Mouse (Mus musculus) left cerebral cortex, adult 2 months (tissue): ENCODE measurements around the gene Olfr1018. TPM values are rescaled to one million over a fixed set of nuclear protein-coding genes. Genes with fewer than 3 reads are reported as not detected.

Experiments
- DNase-seq, 2 experiments: peaks; one replicate each; pipeline ENCODE4 v3.0.0; 2021 to 2022; ENCODE audit warnings: low spot score in 2 of 2, mixed read lengths in 1 of 2; ENCODE audit errors: extremely low spot score in 1 of 2
- H3K27ac ChIP-seq: fragments of 200-600 bp; 2 replicates; pipeline ENCODE4 v1.8.1; 2022
- H3K4me3 ChIP-seq: fragments of 200-600 bp; 2 replicates; pipeline ENCODE4 v1.8.1; 2022
- CTCF ChIP-seq: fragments of 200-600 bp; IDR thresholded peaks from 2 replicates; pipeline ENCODE4 v1.8.1; 2022; ENCODE audit warnings: antibody characterized with exemption, mild to moderate bottlenecking, moderate library complexity
- intact Hi-C: fragments of 180-260 bp; cut with DNase I; formaldehyde crosslinking; loops from one replicate; pipeline ENCODE4 v1.15.1; 2025
- long read RNA-seq, 2 experiments: library from polyadenylated mRNA; stranded (forward); transcript quantifications; one replicate each; pipeline ENCODE4 v2.0.0; 2021; ENCODE audit warnings: borderline mapping rate in 2 of 2
- total RNA-seq, 2 experiments: library from RNA; stranded (reverse); gene quantifications; 2 replicates each; pipeline ENCODE4 v1.2.3; 2021

Olfr1018 gene
- total RNA-seq, result not detected
- long read RNA-seq, experiment 1, result 0 reads
- long read RNA-seq, experiment 2, result 0 reads

DNA sequence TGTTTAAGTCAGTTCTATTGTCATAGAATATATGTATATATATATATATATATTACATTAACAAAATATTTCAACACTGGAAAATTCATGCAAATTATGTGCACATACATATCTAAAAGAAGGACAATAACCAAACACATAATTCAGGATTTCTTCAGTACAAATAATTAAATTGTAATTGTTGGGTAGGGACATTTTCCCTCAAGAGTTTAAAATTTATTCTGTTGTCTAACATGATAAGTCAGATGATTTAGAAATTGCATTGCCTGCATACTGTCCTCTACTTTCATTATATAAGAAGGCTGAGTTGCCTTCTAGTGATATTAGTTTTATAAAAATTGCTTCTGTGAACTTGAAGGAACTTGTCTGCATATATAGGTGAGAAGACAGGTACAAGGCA lies at the start of gene Olfr1018:
TSS of gene Olfr1018 (plus strand) at position 301 of the 400 bp plus-strand sequence.
- Histone ChIP-seq H3K4me3 (no peak within 1 kb of the TSS), H3K27ac (no peak within 1 kb of the TSS)
- DNase-seq, result no peak
- intact Hi-C loops, result no loop called here
- TF ChIP-seq CTCF, result no peak

- H3K27ac ChIP-seq, result no peak within 1 kb of the TSS
- no peak for TF ChIP-seq CTCF
- no peak for DNase-seq
- intact Hi-C loops, result no loop called here
- H3K4me3 ChIP-seq, result no peak within 1 kb of the TSS
Observed at GRCm38 (mm10) chr2:85772413-85772812, 45.9 kb upstream of the Olfr1018 start, which contains the start of gene Olfr1014. TSS of gene Olfr1014 (plus strand) at chr2:85772713.

DNA sequence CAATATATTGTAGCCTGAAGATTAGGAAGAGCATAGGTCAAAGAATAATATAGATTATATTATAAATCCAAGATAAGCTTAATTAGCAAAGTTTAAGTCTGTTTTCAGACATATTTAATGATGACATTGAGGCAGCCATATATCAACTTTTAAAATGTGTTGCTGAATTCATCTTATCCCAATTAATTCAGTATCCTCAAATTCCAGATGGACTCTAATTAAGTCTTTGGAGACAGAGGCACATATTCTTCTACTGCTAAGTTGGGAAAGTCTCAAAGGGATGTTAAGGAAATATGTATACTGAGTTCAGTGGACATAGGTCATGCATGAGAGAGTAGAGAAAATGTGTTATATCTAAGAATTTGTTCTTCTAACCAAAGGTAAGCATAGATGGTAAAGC lies 36.6 kb upstream of the Olfr1018 start, which contains the start of gene Olfr1015:
TSS of gene Olfr1015 (plus strand) at position 301 of the 400 bp plus-strand sequence.
- Histone ChIP-seq H3K27ac (no peak within 1 kb of the TSS), H3K4me3 (no peak within 1 kb of the TSS)
- intact Hi-C loops, result no loop called here
- no peak for TF ChIP-seq CTCF
- DNase-seq, result no peak

GRCm38 (mm10) chr2:85792331-85792730 lies 25.9 kb upstream of the Olfr1018 start:
- no peak for DNase-seq
- no peak for TF ChIP-seq CTCF
- H3K4me3 ChIP-seq, result no peak overlapping the region
- H3K27ac ChIP-seq, result no peak overlapping the region
- intact Hi-C loops, result no loop called here

GRCm38 (mm10) chr2:85802444-85802843 lies 15.8 kb upstream of the Olfr1018 start, which contains the start of gene Olfr1016:
TSS of gene Olfr1016 (minus strand) at chr2:85802544.
- no peak for TF ChIP-seq CTCF
- H3K4me3 ChIP-seq, result no peak within 1 kb of the TSS
- intact Hi-C loops, result no loop called here
- no peak within 1 kb of the TSS for H3K27ac ChIP-seq
- DNase-seq, result no peak

- intact Hi-C loops, result no loop called here
Observed at GRCm38 (mm10) chr2:85804501-85804900, 13.8 kb upstream of the Olfr1018 start.

DNA sequence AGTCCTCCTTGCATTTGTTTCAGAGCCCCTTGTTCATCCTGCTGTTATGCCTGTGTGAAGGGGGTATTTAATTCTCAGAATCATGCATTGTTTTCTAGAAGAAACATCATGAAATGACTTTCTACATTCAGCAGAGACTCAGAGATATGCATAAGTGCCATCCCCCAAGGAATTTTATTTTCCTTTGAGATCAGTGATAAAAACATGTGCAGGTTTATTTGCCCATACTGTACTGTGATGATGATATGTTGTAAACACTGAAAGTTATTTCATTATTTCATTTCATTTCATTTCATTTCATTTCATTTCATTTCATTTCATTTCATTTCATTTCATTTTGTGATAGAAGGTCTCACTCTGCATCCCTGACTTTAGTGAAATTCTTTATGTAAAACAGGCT lies 27.1 kb downstream of the Olfr1018 start, which contains the start of gene Olfr1019:
TSS of gene Olfr1019 (minus strand) at position 101 of the 400 bp plus-strand sequence.
- no peak for DNase-seq
- TF ChIP-seq CTCF, result no peak
- intact Hi-C loops, result no loop called here
- no peak within 1 kb of the TSS for H3K27ac ChIP-seq
- H3K4me3 ChIP-seq, result no peak within 1 kb of the TSS

More at GRCm38 (mm10) chr2:85804501-85804900, 13.8 kb upstream of the Olfr1018 start:
- no peak for TF ChIP-seq CTCF
- DNase-seq, result no peak
- Histone ChIP-seq H3K27ac (no peak overlapping the region), H3K4me3 (no peak overlapping the region)

- H3K27ac ChIP-seq, result no peak within 1 kb of the TSS
- TF ChIP-seq CTCF, result no peak
- intact Hi-C loops, result no loop called here
- DNase-seq, result no peak
- H3K4me3 ChIP-seq, result no peak within 1 kb of the TSS
Observed at GRCm38 (mm10) chr2:85846730-85847129, 28.5 kb downstream of the Olfr1018 start, which contains the start of gene Olfr1020. TSS of gene Olfr1020 (plus strand) at chr2:85847030.

DNA sequence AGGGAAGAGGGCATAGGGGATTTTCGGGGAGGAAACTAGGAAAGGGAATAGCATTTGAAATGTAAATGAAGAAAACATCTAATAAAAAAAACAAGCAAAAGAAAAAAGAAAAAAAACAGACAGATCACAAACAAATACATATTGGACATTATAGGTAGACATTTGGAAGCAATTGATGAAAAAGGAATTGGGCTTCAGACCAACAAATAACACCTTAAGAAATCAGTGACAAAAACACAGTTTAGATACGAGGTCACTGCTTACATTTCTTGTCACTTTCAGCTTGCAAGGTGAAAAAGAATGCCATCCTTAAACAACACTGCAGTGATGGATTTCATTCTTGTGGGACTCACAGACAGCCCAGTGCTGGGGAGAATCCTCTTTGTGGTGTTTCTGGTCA lies 50.0 kb downstream of the Olfr1018 start, which contains the start of gene Olfr1022:
TSS of gene Olfr1022 (plus strand) at position 301 of the 400 bp plus-strand sequence.
- Histone ChIP-seq H3K4me3 (no peak within 1 kb of the TSS), H3K27ac (no peak within 1 kb of the TSS)
- intact Hi-C loops, result no loop called here
- no peak for TF ChIP-seq CTCF
- no peak for DNase-seq

Other genes with a start within 250 kb of the Olfr1018 start
- not detected for gene Olfr996, start 239.3 kb upstream of the Olfr1018 start, total RNA-seq
- gene Olfr998, start 229.5 kb upstream of the Olfr1018 start, total RNA-seq, result not detected
- gene Olfr1000, start 206.6 kb upstream of the Olfr1018 start, total RNA-seq, result not detected
- gene Olfr1002, start 167.8 kb upstream of the Olfr1018 start, total RNA-seq, result not detected
- not detected for gene Olfr154, start 154.0 kb upstream of the Olfr1018 start, total RNA-seq
- not detected for gene Olfr1006, start 139.7 kb upstream of the Olfr1018 start, total RNA-seq
- not detected for gene Olfr1008, start 129.0 kb upstream of the Olfr1018 start, total RNA-seq
- not detected for gene Olfr1009, start 103.1 kb upstream of the Olfr1018 start, total RNA-seq
- not detected for gene Olfr1012, start 55.7 kb upstream of the Olfr1018 start, total RNA-seq
- not detected for gene Olfr1013, start 51.4 kb upstream of the Olfr1018 start, total RNA-seq
- not detected for gene Olfr1014, start 45.8 kb upstream of the Olfr1018 start, total RNA-seq
- not detected for gene Olfr1015, start 36.5 kb upstream of the Olfr1018 start, total RNA-seq
- gene Olfr1016, start 15.9 kb upstream of the Olfr1018 start, total RNA-seq, result not detected
- gene Olfr1019, start 27.0 kb downstream of the Olfr1018 start, total RNA-seq, result not detected
- not detected for gene Olfr1020, start 28.6 kb downstream of the Olfr1018 start, total RNA-seq
- not detected for gene Olfr1022, start 50.1 kb downstream of the Olfr1018 start, total RNA-seq
- gene Olfr1023, start 67.2 kb downstream of the Olfr1018 start, total RNA-seq, result not detected
- not detected for gene Olfr1024, start 86.6 kb downstream of the Olfr1018 start, total RNA-seq
- not detected for gene Olfr1025-ps1, start 96.7 kb downstream of the Olfr1018 start, total RNA-seq
- gene Olfr1026, start 103.1 kb downstream of the Olfr1018 start, total RNA-seq, result not detected
- not detected for gene Olfr1028, start 132.0 kb downstream of the Olfr1018 start, total RNA-seq
- gene Olfr1029, start 155.4 kb downstream of the Olfr1018 start, total RNA-seq, result not detected
- gene Olfr1030, start 160.8 kb downstream of the Olfr1018 start, total RNA-seq, result not detected
- not detected for gene Olfr1031, start 171.8 kb downstream of the Olfr1018 start, total RNA-seq
- not detected for gene Olfr1032, start 187.1 kb downstream of the Olfr1018 start, total RNA-seq
- gene Olfr1033, start 202.2 kb downstream of the Olfr1018 start, total RNA-seq, result not detected
- gene Olfr1034, start 227.4 kb downstream of the Olfr1018 start, total RNA-seq, result not detected